Mouse (Mus musculus): ENCODE measurements around the gene Xbp1.

DNA sequence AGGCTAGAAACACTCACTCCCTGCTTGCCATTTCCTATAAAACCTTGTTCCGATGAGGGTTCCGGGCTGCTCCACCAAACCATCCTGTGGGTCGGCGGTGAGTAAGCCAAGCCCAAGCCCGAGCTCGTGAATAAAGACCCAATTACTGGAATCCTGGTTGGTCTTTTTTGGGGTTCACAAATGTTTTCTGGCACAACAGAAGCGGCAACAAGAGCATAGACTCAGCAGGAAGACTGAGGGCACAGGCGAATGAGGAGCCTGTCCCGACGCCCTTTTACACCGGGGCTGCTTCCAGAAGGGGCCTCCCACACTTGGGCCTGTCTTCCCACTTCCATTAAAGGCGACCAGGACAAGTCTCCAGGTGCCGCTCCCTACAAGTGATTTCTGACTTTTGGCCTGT, 37.9 kb upstream of the Xbp1 start:
- TF ChIP-seq EP300 (IDR thresholded peaks at IDR 0.05; ENCODE audit: low read length) (no peak), CHD1 (IDR thresholded peaks at IDR 0.05; ENCODE audit: low read depth, low read length) (no peak), USF1 (IDR thresholded peaks at IDR 0.05; ENCODE audit: low read depth, low read length) (no peak), ELF1 (IDR thresholded peaks at IDR 0.05; ENCODE audit: low read depth, low read length) (no peak), CTCF (conservative IDR thresholded peaks at IDR 0.05 in 1 of 2, IDR thresholded peaks at IDR 0.05 in 1 of 2; ENCODE audit: low read depth in 2 of 2, low read length in 2 of 2) (no peak), JUND (conservative IDR thresholded peaks at IDR 0.05; ENCODE audit: low read depth, low read length) (no peak), SIN3A (IDR thresholded peaks at IDR 0.05; ENCODE audit: low read length) (no peak), POLR2A (IDR thresholded peaks at IDR 0.05; ENCODE audit: low read depth, low read length) (no peak)
